Comparison of ENCODE assay signal across 10 mouse cellular contexts in the genomic region with DNA sequence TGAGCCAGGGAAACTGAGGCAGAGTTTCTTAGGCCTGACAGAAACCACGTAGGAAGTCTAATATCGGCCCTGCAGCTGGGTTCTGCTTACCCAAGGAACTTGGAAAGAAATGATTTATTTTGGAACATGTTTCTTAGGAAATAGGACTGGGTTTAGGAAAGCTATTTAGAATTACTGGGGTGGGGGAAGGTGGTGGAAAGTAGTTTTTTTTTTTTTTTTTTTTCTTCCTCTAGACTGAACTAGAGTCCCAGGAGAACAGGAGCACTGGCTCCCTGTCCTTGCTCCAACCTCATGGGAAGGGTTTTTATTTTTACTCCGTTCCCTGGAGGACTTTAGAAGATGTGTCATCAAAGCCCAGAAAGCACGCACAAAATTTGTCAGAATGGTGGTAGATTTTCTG. TPM values are rescaled to one million over a fixed set of nuclear protein-coding genes. Genes with fewer than 3 reads are reported as not detected.
DNase-seq lines count a peak whose midpoint lies in the region; ATAC-seq and TF ChIP-seq lines count a peak whose summit lies in the region.
"Had no signal": no experiment of that assay in that cellular context is flagged by ENCODE, and none has a peak within 500 bp of the region (broad histone marks: within the 10 kb centered on the region; RNA-seq: fewer than 3 reads in every experiment).

No protein-coding gene starts in this region.

- no peak for TF ChIP-seq POLR2A in MEL (IDR thresholded peaks at IDR 0.05; ENCODE audit: control insufficient read depth in 1 of 2, insufficient read depth in 1 of 2, low read depth in 1 of 2, low read length in 2 of 2, poor library complexity in 1 of 2)

- no peak for TF ChIP-seq EP300 in MEL (IDR thresholded peaks at IDR 0.05; ENCODE audit: low read depth in 1 of 2, low read length in 2 of 2)

- H3K9ac ChIP-seq in heart, embryonic 11.5 days (ENCODE audit: low read depth, low read length) = peak overlapping the region; percentile 83; the same call in 1 of the 2 replicates
- H3K9ac ChIP-seq in MEL (ENCODE audit: control insufficient read depth, low read depth, low read length, poor library complexity, severe bottlenecking) = no peak overlapping the region
- H3K9ac ChIP-seq in hindbrain, embryonic 12.5 days = peak overlapping the region; percentile 94
- H3K9ac ChIP-seq in midbrain, embryonic 11.5 days (ENCODE audit: low read length) = peak overlapping the region; percentile 84

- H3K27ac ChIP-seq in heart, embryonic 11.5 days (ENCODE audit: low read depth, low read length) = no peak overlapping the region
- no peak overlapping the region for H3K27ac ChIP-seq in MEL (ENCODE audit: control insufficient read depth, low read depth, low read length)
- H3K27ac ChIP-seq in hindbrain, embryonic 12.5 days = no peak overlapping the region
- H3K27ac ChIP-seq in midbrain, embryonic 11.5 days (ENCODE audit: low read depth, low read length) = no peak overlapping the region

- TF ChIP-seq CTCF in MEL (IDR thresholded peaks at IDR 0.05 in 2 of 3, conservative IDR thresholded peaks at IDR 0.05 in 1 of 3; ENCODE audit: control insufficient read depth in 1 of 3, insufficient read depth in 1 of 3, low read depth in 2 of 3, low read length in 3 of 3, poor library complexity in 1 of 3, severe bottlenecking in 1 of 3) = no peak

- H3K4me3 ChIP-seq in heart, embryonic 11.5 days (ENCODE audit: low read depth, low read length) = peak overlapping the region; percentile 68
- H3K4me3 ChIP-seq in MEL (ENCODE audit: control insufficient read depth in 1 of 2, insufficient read depth in 1 of 2, low read depth in 2 of 2, low read length in 2 of 2) = no peak overlapping the region
- H3K4me3 ChIP-seq in hindbrain, embryonic 12.5 days = peak overlapping the region; percentile 78
- peak overlapping the region; percentile 85 for H3K4me3 ChIP-seq in midbrain, embryonic 11.5 days (ENCODE audit: low read depth, low read length)

- WGBS in heart, embryonic 11.5 days (ENCODE audit: insufficient replicate concordance) = 61% methylated on average over 4 of the region's 4 CpGs
- WGBS in hindbrain, embryonic 12.5 days = 55% methylated on average over 4 of the region's 4 CpGs
- WGBS in midbrain, embryonic 11.5 days = 75% methylated on average over 4 of the region's 4 CpGs

- H3K27me3 ChIP-seq in heart, embryonic 11.5 days (ENCODE audit: control insufficient read depth, insufficient read depth, low read length) = no peaks in the 10 kb centered on the region
- H3K27me3 ChIP-seq in MEL (ENCODE audit: control insufficient read depth in 1 of 2, insufficient read depth in 2 of 2, low read length in 2 of 2) = no peaks in the 10 kb centered on the region
- no peaks in the 10 kb centered on the region for H3K27me3 ChIP-seq in hindbrain, embryonic 12.5 days
- peaks cover 2% of the 10 kb centered on the region; the same call in 1 of the 2 replicates for H3K27me3 ChIP-seq in midbrain, embryonic 11.5 days (ENCODE audit: control insufficient read depth, insufficient read depth, low read length)

- no peaks in the 10 kb centered on the region for H3K36me3 ChIP-seq in heart, embryonic 11.5 days (ENCODE audit: control insufficient read depth, insufficient read depth, low read length)
- H3K36me3 ChIP-seq in MEL (ENCODE audit: control insufficient read depth in 1 of 2, insufficient read depth in 2 of 2, low read length in 2 of 2) = peaks cover 0 to 10% of the 10 kb centered on the region in 2 experiments; a peak in 2 of 4 replicates
- peaks cover 11% of the 10 kb centered on the region; the same call in 1 of the 2 replicates for H3K36me3 ChIP-seq in hindbrain, embryonic 12.5 days
- no peaks in the 10 kb centered on the region for H3K36me3 ChIP-seq in midbrain, embryonic 11.5 days (ENCODE audit: control insufficient read depth, insufficient read depth, low read length)

- H3K4me2 ChIP-seq in heart, embryonic 11.5 days = peak overlapping the region; percentile 98
- peak overlapping the region; percentile 74 for H3K4me2 ChIP-seq in hindbrain, embryonic 12.5 days (replicated peaks)
- H3K4me2 ChIP-seq in midbrain, embryonic 11.5 days = peak overlapping the region; percentile 83

- no peak for TF ChIP-seq RAD21 in MEL (IDR thresholded peaks at IDR 0.05; ENCODE audit: low read depth, low read length)

- no peak for ATAC-seq in heart, embryonic 11.5 days (replicated peaks; ENCODE audit: insufficient number of reproducible peaks, low FRiP score, low TSS enrichment)
- no peak for ATAC-seq in hindbrain, embryonic 12.5 days (ENCODE audit: low FRiP score)
- no peak for ATAC-seq in midbrain, embryonic 11.5 days (ENCODE audit: low FRiP score)
- no peak for ATAC-seq in granulocyte monocyte progenitor cell, adult 5-6 weeks (replicated peaks; ENCODE audit: poor library complexity, severe bottlenecking)

- intact Hi-C loops in left cerebral cortex, postnatal 36 days (cut with DNase I) = loop anchor here (2.0 kb wide), 1 partner anchor 50 kb away; no protein-coding TSS in a partner anchor

- peaks cover 6% of the 10 kb centered on the region; the same call in 1 of the 2 replicates for H3K79me2 ChIP-seq in MEL (ENCODE audit: control insufficient read depth, insufficient read depth, low read length, poor library complexity)

- H3K9me3 ChIP-seq in heart, embryonic 11.5 days (replicated peaks; ENCODE audit: control insufficient read depth, low read length) = no peaks in the 10 kb centered on the region
- no peaks in the 10 kb centered on the region for H3K9me3 ChIP-seq in MEL (replicated peaks; ENCODE audit: insufficient read depth, low read length)
- no peaks in the 10 kb centered on the region for H3K9me3 ChIP-seq in hindbrain, embryonic 12.5 days (replicated peaks)
- H3K9me3 ChIP-seq in midbrain, embryonic 11.5 days (ENCODE audit: control insufficient read depth, low read length) = no peaks in the 10 kb centered on the region

- no peak for DNase-seq in heart, adult 9 months (ENCODE audit: low spot score in 2 of 2)
- no peak for DNase-seq in MEL (ENCODE audit: low read depth, low spot score)
- DNase-seq in midbrain, embryonic 11.5 days (ENCODE audit: low spot score, missing footprints) = no peak
- no peak for DNase-seq in left cerebral cortex, postnatal 36 days (ENCODE audit: low spot score in 2 of 2)
- no peak for DNase-seq in lung, adult 18-20 months
- DNase-seq: adrenal gland, adult 8-10 months; right cerebral cortex, postnatal 4 days had no signal

- peaks cover 27% of the 10 kb centered on the region for H3K4me1 ChIP-seq in heart, embryonic 11.5 days (ENCODE audit: control insufficient read depth, insufficient read depth, low read length)
- peaks cover under 1 to 16% of the 10 kb centered on the region in 2 experiments; a peak in 3 of 4 replicates for H3K4me1 ChIP-seq in MEL (ENCODE audit: control insufficient read depth in 1 of 2, insufficient read depth in 2 of 2, low read length in 2 of 2)
- H3K4me1 ChIP-seq in hindbrain, embryonic 12.5 days = peaks cover 62% of the 10 kb centered on the region
- peaks cover 37% of the 10 kb centered on the region for H3K4me1 ChIP-seq in midbrain, embryonic 11.5 days (ENCODE audit: control insufficient read depth, insufficient read depth, low read length)

RNA-seq across cellular contexts. Expression of gene Vat1, which starts 3.1 kb away (rescaled TPM):
- 26.5 and 31.7 TPM in 2 replicates for polyA plus RNA-seq in heart, embryonic 11.5 days (2014; fragmentation: Nextera tagmentation; extraction: Ambion mirVana)
- total RNA-seq in MEL (2012; rRNA removed) = 43.9 and 49.5 TPM in 2 replicates
- polyA plus RNA-seq in MEL (2012; ENCODE audit: insufficient read depth in 1 of 2, insufficient read length in 2 of 2, low read depth in 1 of 2, low replicate concordance in 2 of 2, missing spikeins in 1 of 2) = 100 to 1,000 TPM in 1 of 2 experiments, not detected in 1; 125 TPM
- polyA plus RNA-seq in hindbrain, embryonic 12.5 days (2016; fragmentation: Nextera tagmentation; extraction: Ambion mirVana) = 94.8 and 95.7 TPM in 2 replicates
- 43.5 and 47.6 TPM in 2 replicates for polyA plus RNA-seq in midbrain, embryonic 11.5 days (2014; fragmentation: Nextera tagmentation; extraction: Ambion mirVana)
- total RNA-seq in granulocyte monocyte progenitor cell, adult 5-6 weeks (2014; fragmentation: Nextera tagmentation) = 77.1 and 85.8 TPM in 2 replicates
- total RNA-seq in granulocyte monocyte progenitor cell, adult 5-6 weeks (2017) = 56.3 and 66.2 TPM in 2 replicates
- total RNA-seq in left cerebral cortex, postnatal 36 days (2021) = 10 to 100 TPM; 33.9 to 36.1 TPM

RNA-seq across cellular contexts. Expression of gene Rnd2, which starts 4.4 kb away (rescaled TPM):
- 17.5 and 22.3 TPM in 2 replicates for polyA plus RNA-seq in heart, embryonic 11.5 days (2014; fragmentation: Nextera tagmentation; extraction: Ambion mirVana)
- total RNA-seq in MEL (2012; rRNA removed) = 4.2 and 6.4 TPM in 2 replicates
- 10 to 100 TPM in 1 of 2 experiments, not detected in 1; 18.6 TPM for polyA plus RNA-seq in MEL (2012; ENCODE audit: insufficient read depth in 1 of 2, insufficient read length in 2 of 2, low read depth in 1 of 2, low replicate concordance in 2 of 2, missing spikeins in 1 of 2)
- 112 and 121 TPM in 2 replicates for polyA plus RNA-seq in hindbrain, embryonic 12.5 days (2016; fragmentation: Nextera tagmentation; extraction: Ambion mirVana)
- 35.5 and 37.5 TPM in 2 replicates for polyA plus RNA-seq in midbrain, embryonic 11.5 days (2014; fragmentation: Nextera tagmentation; extraction: Ambion mirVana)
- 1.4 and 3.0 TPM in 2 replicates for total RNA-seq in granulocyte monocyte progenitor cell, adult 5-6 weeks (2014; fragmentation: Nextera tagmentation)
- 0.52 and 2.2 TPM in 2 replicates for total RNA-seq in granulocyte monocyte progenitor cell, adult 5-6 weeks (2017)
- 100 to 1,000 TPM; 139 to 164 TPM for total RNA-seq in left cerebral cortex, postnatal 36 days (2021)

RNA-seq across cellular contexts. Expression of gene Ifi35, which starts 20.9 kb away (rescaled TPM):
- polyA plus RNA-seq in heart, embryonic 11.5 days (2014; fragmentation: Nextera tagmentation; extraction: Ambion mirVana) = 10.2 and 11.8 TPM in 2 replicates
- 37.5 and 64.4 TPM in 2 replicates for total RNA-seq in MEL (2012; rRNA removed)
- 100 to 1,000 TPM in 1 of 2 experiments, 10 to 100 TPM in 1; 35.5 to 146 TPM for polyA plus RNA-seq in MEL (2012; ENCODE audit: insufficient read depth in 1 of 2, insufficient read length in 2 of 2, low read depth in 1 of 2, low replicate concordance in 2 of 2, missing spikeins in 1 of 2)
- polyA plus RNA-seq in hindbrain, embryonic 12.5 days (2016; fragmentation: Nextera tagmentation; extraction: Ambion mirVana) = 4.2 and 5.7 TPM in 2 replicates
- polyA plus RNA-seq in midbrain, embryonic 11.5 days (2014; fragmentation: Nextera tagmentation; extraction: Ambion mirVana) = 2.7 and 4.1 TPM in 2 replicates
- total RNA-seq in granulocyte monocyte progenitor cell, adult 5-6 weeks (2014; fragmentation: Nextera tagmentation) = 26.9 and 29.5 TPM in 2 replicates
- 27.7 and 33.0 TPM in 2 replicates for total RNA-seq in granulocyte monocyte progenitor cell, adult 5-6 weeks (2017)
- 1 to 10 TPM; 3.2 to 3.4 TPM for total RNA-seq in left cerebral cortex, postnatal 36 days (2021)

RNA-seq across cellular contexts. Expression of gene Rpl27, which starts 27.1 kb away (rescaled TPM):
- 286 and 315 TPM in 2 replicates for polyA plus RNA-seq in heart, embryonic 11.5 days (2014; fragmentation: Nextera tagmentation; extraction: Ambion mirVana)
- total RNA-seq in MEL (2012; rRNA removed) = 2,405 and 2,621 TPM in 2 replicates
- 100 to 1,000 TPM in 1 of 2 experiments, not detected in 1; 595 TPM for polyA plus RNA-seq in MEL (2012; ENCODE audit: insufficient read depth in 1 of 2, insufficient read length in 2 of 2, low read depth in 1 of 2, low replicate concordance in 2 of 2, missing spikeins in 1 of 2)
- polyA plus RNA-seq in hindbrain, embryonic 12.5 days (2016; fragmentation: Nextera tagmentation; extraction: Ambion mirVana) = 320 and 344 TPM in 2 replicates
- 385 and 399 TPM in 2 replicates for polyA plus RNA-seq in midbrain, embryonic 11.5 days (2014; fragmentation: Nextera tagmentation; extraction: Ambion mirVana)
- total RNA-seq in granulocyte monocyte progenitor cell, adult 5-6 weeks (2014; fragmentation: Nextera tagmentation) = 1,057 and 1,193 TPM in 2 replicates
- 795 and 2,552 TPM in 2 replicates for total RNA-seq in granulocyte monocyte progenitor cell, adult 5-6 weeks (2017)
- total RNA-seq in left cerebral cortex, postnatal 36 days (2021) = 10 to 100 TPM; 32.6 to 46.9 TPM

RNA-seq across cellular contexts. Expression of gene Ptges3l, which starts 44.0 kb away (rescaled TPM):
- polyA plus RNA-seq in heart, embryonic 11.5 days (2014; fragmentation: Nextera tagmentation; extraction: Ambion mirVana) = 75.3 and 82.6 TPM in 2 replicates
- 1.4 and 1.6 TPM in 2 replicates for total RNA-seq in MEL (2012; rRNA removed)
- polyA plus RNA-seq in MEL (2012; ENCODE audit: insufficient read depth in 1 of 2, insufficient read length in 2 of 2, low read depth in 1 of 2, low replicate concordance in 2 of 2, missing spikeins in 1 of 2) = 1 to 10 TPM in 1 of 2 experiments, not detected in 1; 2.3 TPM
- polyA plus RNA-seq in hindbrain, embryonic 12.5 days (2016; fragmentation: Nextera tagmentation; extraction: Ambion mirVana) = 3.0 and 5.9 TPM in 2 replicates
- polyA plus RNA-seq in midbrain, embryonic 11.5 days (2014; fragmentation: Nextera tagmentation; extraction: Ambion mirVana) = 1.7 and 2.4 TPM in 2 replicates
- total RNA-seq in granulocyte monocyte progenitor cell, adult 5-6 weeks (2014; fragmentation: Nextera tagmentation) = 0.49 and 2.7 TPM in 2 replicates
- total RNA-seq in granulocyte monocyte progenitor cell, adult 5-6 weeks (2017) = 0.52 and 9.1 TPM in 2 replicates
- 1 to 10 TPM; 3.3 to 4.7 TPM for total RNA-seq in left cerebral cortex, postnatal 36 days (2021)

Comparison
In these comparisons a context has a peak if more than half of its experiments do, and no peak if none do; other contexts are left out.
1. H3K4me3 ChIP-seq: peak in heart, embryonic 11.5 days (single experiment), hindbrain, embryonic 12.5 days (single experiment) and midbrain, embryonic 11.5 days (single experiment); none in MEL (0 of 2).
2. Peak in every context shown above with its lines, with median percentiles within 50 percentile points of each other: H3K4me2 ChIP-seq.